Mouse (Mus musculus) kidney, adult 2 months (tissue): ENCODE data around the gene Azgp1. TPM values are rescaled to one million over a fixed set of nuclear protein-coding genes. Genes with fewer than 3 reads are reported as not detected.
A peak's percentile ranks its signal among the peaks of the same experiment; 100 is the strongest.
"Not testable (repeated sequence)": the region's sequence is repeated elsewhere in the genome, so short reads cannot be mapped to it uniquely, and the experiment has no call there.

Experiments
- DNase-seq: peaks from one replicate; pipeline ENCODE4 v3.0.0; 2021
- H3K27ac ChIP-seq: fragments of 200-500 bp; 2 replicates; pipeline ENCODE4 v1.5.1; 2012; ENCODE audit warnings: low read depth, low read length, control low read depth, inconsistent platforms; ENCODE audit not compliant: insufficient read depth
- H3K27me3 ChIP-seq: fragments of 200-500 bp; replicated peaks from 2 replicates; pipeline ENCODE4 v1.6.1; 2012; ENCODE audit warnings: mild to moderate bottlenecking, moderate library complexity, low read length, inconsistent platforms; ENCODE audit not compliant: control insufficient read depth, insufficient read depth
- H3K36me3 ChIP-seq: fragments of 200-500 bp; 2 replicates; pipeline ENCODE4 v1.6.1; 2012; ENCODE audit warnings: mild to moderate bottlenecking, moderate library complexity, low read length, inconsistent platforms; ENCODE audit not compliant: control insufficient read depth, insufficient read depth
- H3K4me1 ChIP-seq: fragments of 200-500 bp; 2 replicates; pipeline ENCODE4 v1.6.1; 2011; ENCODE audit warnings: low read length; ENCODE audit not compliant: control insufficient read depth, insufficient read depth
- H3K4me3 ChIP-seq: fragments of 200-500 bp; 2 replicates; pipeline ENCODE4 v1.5.1; 2011; ENCODE audit warnings: mild to moderate bottlenecking, low read depth, low read length, control low read depth; ENCODE audit not compliant: insufficient read depth
- CTCF ChIP-seq: fragments of 200-500 bp; conservative IDR thresholded peaks from 2 replicates; pipeline ENCODE4 v1.5.1; 2011; ENCODE audit warnings: low read depth, mild to moderate bottlenecking, control low read depth, low read length, moderate library complexity, mixed read lengths; ENCODE audit not compliant: insufficient read depth, insufficient read length
- POLR2A ChIP-seq: fragments of 200-500 bp; IDR thresholded peaks from one replicate; pipeline ENCODE4 v1.6.1; 2011; ENCODE audit warnings: low read depth, low read length, control low read depth
- WGBS: fragments of 180-500 bp; shearing (Covaris S2); methylation state at CpG from one replicate; pipeline ENCODE4 v1.1.7; 2018; 5-methylcytosine and 5-hydroxymethylcytosine counted together
- polyA plus RNA-seq: library from polyadenylated mRNA; depleted of rRNA; stranded (reverse); fragments of >200 nt; gene quantifications from 2 replicates; pipeline ENCODE4 v1.2.3, GENCODE M21; 2012

The Azgp1 gene
- polyA plus RNA-seq, 1 experiment: 5.3 TPM

GRCm38 (mm10) chr5:137977291-137977690, 4.0 kb upstream of the Azgp1 start:
- Histone ChIP-seq H3K4me3 (no peak overlapping the region), H3K36me3 (no peaks in the 10 kb centered on the region), H3K27ac (no peak overlapping the region), H3K4me1 (no peaks in the 10 kb centered on the region), H3K27me3 (no peaks in the 10 kb centered on the region)
- DNase-seq: peak; percentile 47
- TF ChIP-seq CTCF: peak; percentile 32; the same call in 1 of the 2 replicates
- TF ChIP-seq POLR2A: no peak
- 12% methylated on average over 1 of the region's 1 CpGs for WGBS

- TF ChIP-seq CTCF (no peak), POLR2A (no peak)
- H3K4me1 ChIP-seq: no peaks in the 10 kb centered on the region
- no peak overlapping the region for H3K27ac ChIP-seq
- H3K36me3 ChIP-seq: no peaks in the 10 kb centered on the region
- no peak overlapping the region for H3K4me3 ChIP-seq
- DNase-seq: no peak
- whole genome bisulfite sequencing: 72% methylated on average over 2 of the region's 2 CpGs
- no peaks in the 10 kb centered on the region for H3K27me3 ChIP-seq
Observed at GRCm38 (mm10) chr5:137979081-137979480, 2.2 kb upstream of the Azgp1 start.

GRCm38 (mm10) chr5:137986351-137986750, 5.0 kb downstream of the Azgp1 start:
- 95% methylated on average over 1 of the region's 1 CpGs for WGBS
- Histone ChIP-seq H3K4me3 (no peak overlapping the region), H3K36me3 (no peaks in the 10 kb centered on the region), H3K4me1 (no peaks in the 10 kb centered on the region), H3K27me3 (no peaks in the 10 kb centered on the region), H3K27ac (no peak overlapping the region)
- no peak for DNase-seq
- TF ChIP-seq POLR2A (no peak), CTCF (no peak)

- Histone ChIP-seq H3K36me3 (no peaks in the 10 kb centered on the region), H3K4me3 (no peak overlapping the region), H3K27ac (peak overlapping the region; percentile 34; the same call in 1 of the 2 replicates), H3K27me3 (no peaks in the 10 kb centered on the region), H3K4me1 (peaks cover 5% of the 10 kb centered on the region; the same call in 1 of the 2 replicates)
- 59% methylated on average over 5 of the region's 5 CpGs for WGBS
- TF ChIP-seq CTCF (no peak), POLR2A (no peak)
- peak; percentile 67 for DNase-seq
Observed at GRCm38 (mm10) chr5:138009437-138009836, 28.1 kb downstream of the Azgp1 start.

GRCm38 (mm10) chr5:138012382-138012781, 31.1 kb downstream of the Azgp1 start:
- Histone ChIP-seq H3K27me3 (no peaks in the 10 kb centered on the region), H3K4me1 (peaks cover 5% of the 10 kb centered on the region; the same call in 1 of the 2 replicates), H3K27ac (no peak overlapping the region), H3K36me3 (no peaks in the 10 kb centered on the region), H3K4me3 (no peak overlapping the region)
- DNase-seq: no peak
- no peak for TF ChIP-seq POLR2A
- no peak for TF ChIP-seq CTCF
- WGBS: 80% methylated on average over 5 of the region's 5 CpGs

- Histone ChIP-seq H3K4me3 (no peak overlapping the region), H3K27me3 (no peaks in the 10 kb centered on the region), H3K27ac (no peak overlapping the region), H3K36me3 (no peaks in the 10 kb centered on the region), H3K4me1 (no peaks in the 10 kb centered on the region)
- DNase-seq: no peak
- 92% methylated on average over 2 of the region's 2 CpGs for WGBS
- TF ChIP-seq POLR2A (no peak), CTCF (no peak)
Observed at GRCm38 (mm10) chr5:138016530-138016929, 35.2 kb downstream of the Azgp1 start.

GRCm38 (mm10) chr5:138016997-138017396, 35.7 kb downstream of the Azgp1 start:
- no peak for TF ChIP-seq CTCF
- no peak for TF ChIP-seq POLR2A
- Histone ChIP-seq H3K27me3 (no peaks in the 10 kb centered on the region), H3K36me3 (no peaks in the 10 kb centered on the region), H3K4me1 (no peaks in the 10 kb centered on the region), H3K27ac (no peak overlapping the region), H3K4me3 (no peak overlapping the region)
- no peak for DNase-seq

- not testable (repeated sequence) for H3K36me3 ChIP-seq, H3K27me3 ChIP-seq, H3K4me3 ChIP-seq, DNase-seq, H3K4me1 ChIP-seq, H3K27ac ChIP-seq
- WGBS: 88% methylated on average over 4 of the region's 4 CpGs
Observed at GRCm38 (mm10) chr5:138019577-138019976, 38.3 kb downstream of the Azgp1 start.

GRCm38 (mm10) chr5:138020961-138021479, 39.7 kb downstream of the Azgp1 start, which contains the start of the genes Smok3a and Smok3b:
Gene Smok3a (plus strand): TSS chr5:138021261.
Gene Smok3b (plus strand): TSS chr5:138021429.
- not testable (repeated sequence) for H3K27me3 ChIP-seq, DNase-seq, H3K4me1 ChIP-seq, H3K27ac ChIP-seq, H3K36me3 ChIP-seq, H3K4me3 ChIP-seq
- WGBS: 93% methylated on average over 3 of the region's 7 CpGs
